Mouse (Mus musculus): ENCODE data around the gene Arsb. TPM values are rescaled to one million over a fixed set of nuclear protein-coding genes. Genes with fewer than 3 reads are reported as not detected.
A peak's percentile ranks its signal among the peaks of the same experiment; 100 is the strongest.

The Arsb gene
- polyA plus RNA-seq, 1 experiment from 2014 or later, result 5.8 TPM

- Histone ChIP-seq H3K4me2 (no peak overlapping the region), H3K36me3 (ENCODE audit: control insufficient read depth, insufficient read depth, low read length) (no peaks in the 10 kb centered on the region), H3K27me3 (replicated peaks; ENCODE audit: control insufficient read depth, insufficient read depth, low read length) (no peaks in the 10 kb centered on the region), H3K4me1 (replicated peaks; ENCODE audit: control insufficient read depth, insufficient read depth, low read length) (no peaks in the 10 kb centered on the region), H3K4me3 (ENCODE audit: low read depth, low read length) (no peak overlapping the region), H3K9ac (ENCODE audit: low read depth, low read length) (no peak overlapping the region), H3K9me3 (ENCODE audit: control insufficient read depth, low read length) (no peaks in the 10 kb centered on the region), H3K27ac (ENCODE audit: low read depth, low read length) (no peak overlapping the region)
- DNase-seq (ENCODE audit: low spot score) (no peak), ATAC-seq (replicated peaks; ENCODE audit: low FRiP score) (no peak)
- 76% methylated on average over 7 of the region's 7 CpGs for WGBS
Measured at GRCm38 (mm10) chr13:93825792-93826558, 54.5 kb downstream of the Arsb start.

GRCm38 (mm10) chr13:93827745-93828144 lies 56.3 kb downstream of the Arsb start:
- H3K4me1 ChIP-seq (replicated peaks; ENCODE audit: control insufficient read depth, insufficient read depth, low read length), result no peaks in the 10 kb centered on the region
- ATAC-seq (replicated peaks; ENCODE audit: low FRiP score) (no peak), DNase-seq (ENCODE audit: low spot score) (no peak)
- H3K27ac ChIP-seq (ENCODE audit: low read depth, low read length), result no peak overlapping the region
- 65% methylated on average over 2 of the region's 2 CpGs for WGBS
- no peaks in the 10 kb centered on the region for H3K27me3 ChIP-seq (replicated peaks; ENCODE audit: control insufficient read depth, insufficient read depth, low read length)
- H3K9ac ChIP-seq (ENCODE audit: low read depth, low read length), result no peak overlapping the region
- no peaks in the 10 kb centered on the region for H3K36me3 ChIP-seq (ENCODE audit: control insufficient read depth, insufficient read depth, low read length)
- H3K4me3 ChIP-seq (ENCODE audit: low read depth, low read length), result no peak overlapping the region
- H3K4me2 ChIP-seq, result no peak overlapping the region
- H3K9me3 ChIP-seq (ENCODE audit: control insufficient read depth, low read length), result no peaks in the 10 kb centered on the region

- no peaks in the 10 kb centered on the region for H3K27me3 ChIP-seq (replicated peaks; ENCODE audit: control insufficient read depth, insufficient read depth, low read length)
- WGBS, result 37% methylated on average over 2 of the region's 2 CpGs
- no peak for ATAC-seq (replicated peaks; ENCODE audit: low FRiP score)
- DNase-seq (ENCODE audit: low spot score), result no peak
- no peaks in the 10 kb centered on the region for H3K4me1 ChIP-seq (replicated peaks; ENCODE audit: control insufficient read depth, insufficient read depth, low read length)
- no peak overlapping the region for H3K27ac ChIP-seq (ENCODE audit: low read depth, low read length)
- H3K36me3 ChIP-seq (ENCODE audit: control insufficient read depth, insufficient read depth, low read length), result no peaks in the 10 kb centered on the region
- no peaks in the 10 kb centered on the region for H3K9me3 ChIP-seq (ENCODE audit: control insufficient read depth, low read length)
- no peak overlapping the region for H3K4me3 ChIP-seq (ENCODE audit: low read depth, low read length)
- H3K4me2 ChIP-seq, result no peak overlapping the region
- no peak overlapping the region for H3K9ac ChIP-seq (ENCODE audit: low read depth, low read length)
Measured at GRCm38 (mm10) chr13:93829565-93830293, 58.3 kb downstream of the Arsb start.

- no peaks in the 10 kb centered on the region for H3K27me3 ChIP-seq (replicated peaks; ENCODE audit: control insufficient read depth, insufficient read depth, low read length)
- H3K9me3 ChIP-seq (ENCODE audit: control insufficient read depth, low read length), result no peaks in the 10 kb centered on the region
- H3K27ac ChIP-seq (ENCODE audit: low read depth, low read length), result no peak overlapping the region
- no peak for ATAC-seq (replicated peaks; ENCODE audit: low FRiP score)
- no peaks in the 10 kb centered on the region for H3K36me3 ChIP-seq (ENCODE audit: control insufficient read depth, insufficient read depth, low read length)
- 88% methylated on average over 6 of the region's 6 CpGs for WGBS
- no peaks in the 10 kb centered on the region for H3K4me1 ChIP-seq (replicated peaks; ENCODE audit: control insufficient read depth, insufficient read depth, low read length)
- no peak for DNase-seq (ENCODE audit: low spot score)
- H3K4me3 ChIP-seq (ENCODE audit: low read depth, low read length), result no peak overlapping the region
- H3K9ac ChIP-seq (ENCODE audit: low read depth, low read length), result no peak overlapping the region
- H3K4me2 ChIP-seq, result no peak overlapping the region
Measured at GRCm38 (mm10) chr13:93830294-93830645, 58.8 kb downstream of the Arsb start.

GRCm38 (mm10) chr13:93837481-93838225 lies 66.2 kb downstream of the Arsb start:
- Histone ChIP-seq H3K4me1 (replicated peaks; ENCODE audit: control insufficient read depth, insufficient read depth, low read length) (no peaks in the 10 kb centered on the region; the same call in 1 of the 2 replicates), H3K9me3 (ENCODE audit: control insufficient read depth, low read length) (no peaks in the 10 kb centered on the region), H3K27me3 (replicated peaks; ENCODE audit: control insufficient read depth, insufficient read depth, low read length) (no peaks in the 10 kb centered on the region), H3K9ac (ENCODE audit: low read depth, low read length) (no peak overlapping the region), H3K27ac (ENCODE audit: low read depth, low read length) (0 out of 2 replicates have a peak overlapping the region, but pooled peaks have one; percentile 15), H3K4me3 (ENCODE audit: low read depth, low read length) (no peak overlapping the region), H3K4me2 (no peak overlapping the region), H3K36me3 (ENCODE audit: control insufficient read depth, insufficient read depth, low read length) (no peaks in the 10 kb centered on the region)
- DNase-seq (ENCODE audit: low spot score), result no peak
- WGBS, result 83% methylated on average over 12 of the region's 12 CpGs
- ATAC-seq (replicated peaks; ENCODE audit: low FRiP score), result no peak

GRCm38 (mm10) chr13:93838431-93839136 lies 67.2 kb downstream of the Arsb start:
- ATAC-seq (replicated peaks; ENCODE audit: low FRiP score), result no peak
- H3K4me1 ChIP-seq (replicated peaks; ENCODE audit: control insufficient read depth, insufficient read depth, low read length), result no peaks in the 10 kb centered on the region; the same call in 1 of the 2 replicates
- no peak overlapping the region for H3K9ac ChIP-seq (ENCODE audit: low read depth, low read length)
- no peak overlapping the region for H3K27ac ChIP-seq (ENCODE audit: low read depth, low read length)
- H3K36me3 ChIP-seq (ENCODE audit: control insufficient read depth, insufficient read depth, low read length), result no peaks in the 10 kb centered on the region
- H3K4me3 ChIP-seq (ENCODE audit: low read depth, low read length), result no peak overlapping the region
- H3K9me3 ChIP-seq (ENCODE audit: control insufficient read depth, low read length), result no peaks in the 10 kb centered on the region
- 71% methylated on average over 8 of the region's 8 CpGs for WGBS
- no peak for DNase-seq (ENCODE audit: low spot score)
- H3K27me3 ChIP-seq (replicated peaks; ENCODE audit: control insufficient read depth, insufficient read depth, low read length), result no peaks in the 10 kb centered on the region
- no peak overlapping the region for H3K4me2 ChIP-seq

- no peak overlapping the region for H3K9ac ChIP-seq (ENCODE audit: low read depth, low read length)
- 35% methylated on average over 10 of the region's 10 CpGs for WGBS
- no peaks in the 10 kb centered on the region; the same call in 1 of the 2 replicates for H3K4me1 ChIP-seq (replicated peaks; ENCODE audit: control insufficient read depth, insufficient read depth, low read length)
- no peak overlapping the region; the same call in 1 of the 2 replicates for H3K27ac ChIP-seq (ENCODE audit: low read depth, low read length)
- no peaks in the 10 kb centered on the region for H3K27me3 ChIP-seq (replicated peaks; ENCODE audit: control insufficient read depth, insufficient read depth, low read length)
- H3K4me3 ChIP-seq (ENCODE audit: low read depth, low read length), result no peak overlapping the region
- no peak for DNase-seq (ENCODE audit: low spot score)
- H3K4me2 ChIP-seq, result no peak overlapping the region
- H3K9me3 ChIP-seq (ENCODE audit: control insufficient read depth, low read length), result no peaks in the 10 kb centered on the region
- no peaks in the 10 kb centered on the region for H3K36me3 ChIP-seq (ENCODE audit: control insufficient read depth, insufficient read depth, low read length)
- ATAC-seq (replicated peaks; ENCODE audit: low FRiP score), result no peak
Measured at GRCm38 (mm10) chr13:93839137-93839630, 67.8 kb downstream of the Arsb start.

GRCm38 (mm10) chr13:93839721-93840120 lies 68.3 kb downstream of the Arsb start:
- no peaks in the 10 kb centered on the region for H3K9me3 ChIP-seq (ENCODE audit: control insufficient read depth, low read length)
- DNase-seq (ENCODE audit: low spot score) (no peak), ATAC-seq (replicated peaks; ENCODE audit: low FRiP score) (no peak)
- 56% methylated on average over 2 of the region's 2 CpGs for WGBS
- no peaks in the 10 kb centered on the region; the same call in 1 of the 2 replicates for H3K4me1 ChIP-seq (replicated peaks; ENCODE audit: control insufficient read depth, insufficient read depth, low read length)
- H3K4me2 ChIP-seq, result no peak overlapping the region
- H3K27ac ChIP-seq (ENCODE audit: low read depth, low read length), result peak overlapping the region; percentile 23; the same call in 1 of the 2 replicates
- no peak overlapping the region for H3K4me3 ChIP-seq (ENCODE audit: low read depth, low read length)
- H3K36me3 ChIP-seq (ENCODE audit: control insufficient read depth, insufficient read depth, low read length), result no peaks in the 10 kb centered on the region
- no peaks in the 10 kb centered on the region for H3K27me3 ChIP-seq (replicated peaks; ENCODE audit: control insufficient read depth, insufficient read depth, low read length)
- H3K9ac ChIP-seq (ENCODE audit: low read depth, low read length), result no peak overlapping the region

All from liver, embryonic 11.5 days (tissue).